Mouse (Mus musculus): ENCODE results near the gene 2010300C02Rik.

GRCm38 (mm10) chr1:37610242-37610641, 109.6 kb downstream of the 2010300C02Rik start:
- TF ChIP-seq CTCF (IDR thresholded peaks at IDR 0.05; ENCODE audit: low read depth) (no peak), EP300 (optimal IDR thresholded peaks at IDR 0.05) (no peak)

Measured in stomach, postnatal 0 days (tissue).